Mouse (Mus musculus) CH12.LX (cell line): Measurements from ENCODE around the gene Adat3. TPM values are rescaled to one million over a fixed set of nuclear protein-coding genes. Genes with fewer than 3 reads are reported as not detected.

Source experiments
- DNase-seq: peaks from one replicate; pipeline ENCODE4 v3.0.0-alpha.2; 2013; ENCODE audit errors: extremely low read depth
- H3K27ac ChIP-seq: 2 replicates; pipeline ENCODE4 v1.5.1; 2012; ENCODE audit warnings: low read depth, mild to moderate bottlenecking, control low read depth, moderate library complexity; ENCODE audit not compliant: insufficient read depth
- H3K27me3 ChIP-seq: replicated peaks from 2 replicates; pipeline ENCODE3; 2012; ENCODE audit warnings: inconsistent platforms
- H3K36me3 ChIP-seq, 2 experiments: replicated peaks in 1 of 2; 2 replicates each; pipeline versions ENCODE3 to v1.6.1; 2012; ENCODE audit warnings: inconsistent platforms in 1 of 2, low read length in 1 of 2, mild to moderate bottlenecking in 1 of 2, mixed read lengths in 1 of 2, moderate library complexity in 1 of 2; ENCODE audit not compliant: control insufficient read depth in 1 of 2, insufficient read depth in 1 of 2
- H3K4me1 ChIP-seq, 2 experiments: 2 replicates each; pipeline ENCODE4 v1.6.1; 2012; ENCODE audit warnings: inconsistent platforms in 1 of 2, moderate library complexity in 1 of 2; ENCODE audit not compliant: insufficient read depth in 2 of 2, control insufficient read depth in 1 of 2
- H3K4me2 ChIP-seq: 2 replicates; pipeline ENCODE4 v1.6.1; 2012; ENCODE audit warnings: low read depth, mild to moderate bottlenecking, control low read depth; ENCODE audit not compliant: poor library complexity, insufficient read depth, severe bottlenecking
- H3K4me3 ChIP-seq, 3 experiments: fragments of 150-350 bp in 1 of 3; sonication (generic) in 1 of 3; replicated peaks in 1 of 3; 2 replicates each; pipeline versions ENCODE3 to v1.5.1; 2011 to 2012; ENCODE audit warnings: low read depth in 2 of 3, low read length in 2 of 3, mild to moderate bottlenecking in 2 of 3, moderate library complexity in 2 of 3, control low read depth in 1 of 3, improper control_type of control experiment in 1 of 3, inconsistent platforms in 1 of 3, mixed read lengths in 1 of 3; ENCODE audit not compliant: poor library complexity in 1 of 3
- H3K79me2 ChIP-seq: replicated peaks from 2 replicates; pipeline ENCODE4 v1.6.1; 2012; ENCODE audit warnings: mild to moderate bottlenecking, moderate library complexity; ENCODE audit not compliant: control insufficient read depth, poor library complexity, insufficient read depth, severe bottlenecking; ENCODE audit errors: extremely low read depth
- H3K9ac ChIP-seq: 2 replicates; pipeline ENCODE4 v1.6.1; 2012; ENCODE audit warnings: low read depth, mild to moderate bottlenecking, control low read depth, moderate library complexity; ENCODE audit not compliant: insufficient read depth
- H3K9me3 ChIP-seq: replicated peaks from 2 replicates; pipeline ENCODE3; 2012; ENCODE audit warnings: low read length, inconsistent platforms, mixed read lengths
- CHD1 ChIP-seq: IDR thresholded peaks from 2 replicates; pipeline ENCODE4 v1.6.1; 2012; ENCODE audit warnings: low read depth, low read length, improper control_type of control experiment, inconsistent platforms
- CHD2 ChIP-seq: IDR thresholded peaks from 2 replicates; pipeline ENCODE4 v1.6.1; 2011; ENCODE audit warnings: low read length, improper control_type of control experiment
- CTCF ChIP-seq, 2 experiments: IDR thresholded peaks in 1 of 2; conservative IDR thresholded peaks in 1 of 2; 2 replicates each; pipeline ENCODE4 v1.5.1; 2011 to 2012; ENCODE audit warnings: low read depth in 2 of 2, low read length in 2 of 2, improper control_type of control experiment in 1 of 2, inconsistent platforms in 1 of 2, mild to moderate bottlenecking in 1 of 2, moderate library complexity in 1 of 2
- ELF1 ChIP-seq: IDR thresholded peaks from 2 replicates; pipeline ENCODE4 v1.6.1; 2014; ENCODE audit warnings: low read depth, mild to moderate bottlenecking, inconsistent platforms, low read length, improper control_type of control experiment
- EP300 ChIP-seq: IDR thresholded peaks from 2 replicates; pipeline ENCODE4 v1.6.1; 2011; ENCODE audit warnings: low read length, improper control_type of control experiment
- ETS1 ChIP-seq: conservative IDR thresholded peaks from 2 replicates; pipeline ENCODE4 v1.6.1; 2012; ENCODE audit warnings: low read depth, mild to moderate bottlenecking, inconsistent platforms, low read length, improper control_type of control experiment, moderate library complexity
- HCFC1 ChIP-seq: IDR thresholded peaks from 2 replicates; pipeline ENCODE4 v1.6.1; 2012; ENCODE audit warnings: low read depth, mild to moderate bottlenecking, inconsistent platforms, low read length, improper control_type of control experiment
- JUND ChIP-seq: conservative IDR thresholded peaks from 2 replicates; pipeline ENCODE4 v1.6.1; 2011; ENCODE audit warnings: low read depth, low read length, improper control_type of control experiment
- MAFK ChIP-seq: IDR thresholded peaks from 2 replicates; pipeline ENCODE4 v1.6.1; 2011; ENCODE audit warnings: low read length, improper control_type of control experiment; ENCODE audit not compliant: insufficient replicate concordance
- MAZ ChIP-seq: IDR thresholded peaks from 2 replicates; pipeline ENCODE4 v1.6.1; 2012; ENCODE audit warnings: low read depth, mild to moderate bottlenecking, inconsistent platforms, low read length, improper control_type of control experiment, moderate library complexity
- MYC ChIP-seq: IDR thresholded peaks from 2 replicates; pipeline ENCODE4 v1.6.1; 2011; ENCODE audit warnings: low read depth, mild to moderate bottlenecking, improper control_type of control experiment, low read length
- POLR2AphosphoS2 ChIP-seq: IDR thresholded peaks from 2 replicates; pipeline ENCODE4 v1.6.1; 2011; ENCODE audit warnings: low read depth, low read length, improper control_type of control experiment
- SIN3A ChIP-seq: IDR thresholded peaks from 2 replicates; pipeline ENCODE4 v1.6.1; 2012; ENCODE audit warnings: low read length, improper control_type of control experiment, inconsistent platforms
- UBTF ChIP-seq: IDR thresholded peaks from 2 replicates; pipeline ENCODE4 v1.6.1; 2012; ENCODE audit warnings: low read depth, mild to moderate bottlenecking, inconsistent platforms, low read length, improper control_type of control experiment, moderate library complexity
- USF2 ChIP-seq: conservative IDR thresholded peaks from 2 replicates; pipeline ENCODE4 v1.6.1; 2011; ENCODE audit warnings: low read depth, low read length, improper control_type of control experiment
- ZC3H11A ChIP-seq: IDR thresholded peaks from 2 replicates; pipeline ENCODE4 v1.6.1; 2012; ENCODE audit warnings: low read depth, mild to moderate bottlenecking, inconsistent platforms, low read length, improper control_type of control experiment
- ZKSCAN1 ChIP-seq: IDR thresholded peaks from 2 replicates; pipeline ENCODE4 v1.6.1; 2012; ENCODE audit warnings: low read depth, inconsistent platforms, low read length, improper control_type of control experiment, borderline replicate concordance
- ZMIZ1 ChIP-seq: IDR thresholded peaks from 2 replicates; pipeline ENCODE4 v1.6.1; 2012; ENCODE audit warnings: low read depth, mild to moderate bottlenecking, inconsistent platforms, low read length, improper control_type of control experiment
- ZNF384 ChIP-seq: IDR thresholded peaks from 2 replicates; pipeline ENCODE4 v1.6.1; 2012; ENCODE audit warnings: low read depth, low read length, improper control_type of control experiment, inconsistent platforms
- dilution Hi-C: fragments of 300-500 bp; cut with MboI; formaldehyde crosslinking; loops from 2 replicates; pipeline ENCODE4 v1.14.3; 2020; ENCODE audit warnings: low sequenced_read_pairs; ENCODE audit not compliant: extremely low pct_unique_long_range_greater_than_20kb, extremely low pct_ligation_motif_present
- in situ Hi-C: fragments of 300-500 bp; cut with MboI; formaldehyde crosslinking; loops from 3 replicates; pipeline ENCODE4 v1.14.3; 2019; ENCODE audit warnings: low sequenced_read_pairs, low pct_ligation_motif_present, low pct_unique_long_range_greater_than_20kb, mixed read lengths
- polyA plus RNA-seq: library from polyadenylated mRNA; unstranded; fragments of >175 nt; gene quantifications from 2 replicates; pipeline ENCODE4 v1.2.1, GENCODE M21; 2012; ENCODE audit warnings: low read depth; ENCODE audit not compliant: insufficient read length
- total RNA-seq, 2 experiments: library from RNA; depleted of rRNA; stranded (reverse); fragments of 300-350 nt in 1 of 2; fragments of >200 nt in 1 of 2; gene quantifications; 2 replicates each; pipeline ENCODE4 v1.2.3; 2012 to 2014

Gene Adat3
- total and polyA plus RNA-seq, 3 experiments: 5.0 to 6.7 (median 6.6) TPM

DNA sequence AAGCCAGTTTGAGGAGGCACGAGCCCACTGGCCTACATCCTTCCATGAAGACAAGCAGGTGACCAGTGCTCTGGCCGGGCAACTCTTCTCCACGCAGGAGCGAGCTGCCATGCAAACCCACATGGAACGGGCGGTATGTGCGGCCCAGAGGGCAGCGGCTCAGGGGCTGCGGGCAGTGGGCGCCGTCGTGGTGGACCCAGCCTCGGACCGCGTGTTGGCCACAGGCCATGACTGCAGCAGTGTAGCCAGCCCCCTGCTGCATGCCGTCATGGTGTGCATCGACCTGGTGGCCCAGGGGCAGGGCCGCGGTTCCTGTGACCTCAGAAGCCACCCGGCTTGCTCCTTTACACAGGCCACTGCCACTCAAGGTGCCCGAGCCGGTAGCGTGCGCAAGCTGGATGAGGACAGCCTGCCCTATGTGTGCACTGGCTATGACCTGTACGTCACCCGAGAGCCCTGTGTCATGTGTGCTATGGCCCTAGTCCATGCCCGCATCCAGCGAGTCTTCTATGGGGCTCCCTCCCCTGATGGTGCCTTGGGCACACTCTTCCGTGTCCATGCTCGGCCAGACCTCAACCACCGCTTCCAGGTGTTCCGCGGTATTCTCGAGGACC is 4.2 kb downstream of the Adat3 start:
- Histone ChIP-seq H3K9ac (no peak overlapping the region), H3K36me3 (peaks cover 47 to 73% of the 10 kb centered on the region in 2 experiments), H3K4me1 (peaks cover 27 to 63% of the 10 kb centered on the region in 2 experiments), H3K4me2 (no peak overlapping the region), H3K27me3 (no peaks in the 10 kb centered on the region), H3K4me3 (no peak overlapping the region), H3K79me2 (peaks cover 35% of the 10 kb centered on the region), H3K27ac (no peak overlapping the region), H3K9me3 (no peaks in the 10 kb centered on the region)
- dilution Hi-C loops: no loop called here
- no peak for TF ChIP-seq CTCF (conservative IDR thresholded peaks at IDR 0.05 in 1 of 2, IDR thresholded peaks at IDR 0.05 in 1 of 2; ENCODE audit: low read depth in 2 of 2, low read length in 2 of 2)
- no peak for TF ChIP-seq MYC
- no peak for TF ChIP-seq JUND
- no peak for TF ChIP-seq MAFK
- TF ChIP-seq CHD2: no peak
- no peak for TF ChIP-seq ZMIZ1
- no peak for TF ChIP-seq ZNF384
- no peak for TF ChIP-seq CHD1
- in situ Hi-C loops: no loop called here
- DNase-seq: no peak

DNA sequence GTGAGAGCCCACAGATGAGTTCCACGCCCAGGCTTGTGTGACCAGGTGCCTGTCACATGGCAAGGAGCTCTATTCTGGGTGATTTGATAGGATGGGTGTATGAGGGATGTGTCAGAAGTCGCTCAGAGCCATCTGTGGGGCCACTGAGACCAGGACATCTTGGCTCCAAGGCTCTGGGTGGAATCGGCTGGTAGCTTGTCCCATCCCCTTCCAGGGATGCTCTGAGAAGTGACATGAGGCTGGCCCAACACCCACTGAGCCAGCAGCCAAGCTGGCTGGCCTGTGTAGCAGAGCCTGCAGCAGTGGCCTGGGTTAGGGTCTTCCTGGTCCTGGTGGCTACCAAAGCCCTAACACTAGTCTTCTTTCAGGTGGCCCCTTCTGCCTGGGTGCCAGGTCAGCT is 5.8 kb downstream of the Adat3 start:
- Histone ChIP-seq H3K27me3 (no peaks in the 10 kb centered on the region), H3K9ac (no peak overlapping the region), H3K4me1 (peaks cover 30 to 67% of the 10 kb centered on the region in 2 experiments), H3K27ac (no peak overlapping the region), H3K9me3 (no peaks in the 10 kb centered on the region), H3K79me2 (peaks cover 32% of the 10 kb centered on the region), H3K36me3 (peaks cover 57 to 84% of the 10 kb centered on the region in 2 experiments), H3K4me3 (no peak overlapping the region), H3K4me2 (no peak overlapping the region)
- no peak for DNase-seq
- TF ChIP-seq CHD2 (no peak), ETS1 (no peak), ZC3H11A (no peak), HCFC1 (no peak), ZKSCAN1 (no peak)
- in situ Hi-C loops (no loop called here), dilution Hi-C loops (no loop called here)

DNA sequence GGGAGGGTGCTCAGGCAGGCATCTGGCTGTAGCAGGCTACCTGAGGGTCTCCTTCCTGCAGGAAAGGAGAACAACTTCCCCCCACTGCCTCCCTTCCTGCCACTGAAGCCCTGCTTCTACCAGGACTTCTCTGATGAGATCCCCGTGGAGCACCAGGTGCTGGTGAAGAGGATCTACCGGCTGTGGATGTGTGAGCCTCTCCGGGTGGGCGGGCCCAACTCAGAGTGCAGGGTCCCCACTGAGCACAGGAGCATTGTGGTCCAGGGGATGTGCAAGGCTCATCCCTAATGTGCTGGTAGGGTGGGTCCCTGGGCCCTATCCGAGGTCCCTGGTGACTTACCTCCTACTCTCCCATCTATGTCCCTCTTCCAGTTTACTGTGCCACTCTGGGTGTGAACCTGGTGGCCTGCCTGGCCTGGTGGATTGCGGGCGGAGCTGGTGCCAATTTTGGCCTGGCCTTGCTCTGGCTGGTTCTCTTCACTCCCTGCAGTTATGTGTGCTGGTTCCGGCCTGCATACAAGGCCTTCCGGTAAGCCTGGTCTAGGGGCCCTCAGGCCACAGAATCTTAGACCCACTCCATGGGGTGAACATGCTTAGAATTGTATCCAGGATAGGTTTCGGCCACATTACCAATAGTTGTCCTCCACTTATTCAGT is 6.7 kb downstream of the Adat3 start:
- TF ChIP-seq UBTF (no peak), ZNF384 (no peak), CHD1 (no peak), ELF1 (no peak), MYC (no peak), USF2 (no peak), HCFC1 (no peak), EP300 (no peak), MAZ (no peak), SIN3A (no peak), CHD2 (no peak), POLR2AphosphoS2 (no peak)
- Histone ChIP-seq H3K27me3 (no peaks in the 10 kb centered on the region), H3K36me3 (peaks cover 65 to 90% of the 10 kb centered on the region in 2 experiments), H3K79me2 (peaks cover 22% of the 10 kb centered on the region), H3K4me1 (peaks cover 22 to 67% of the 10 kb centered on the region in 2 experiments), H3K27ac (no peak overlapping the region), H3K9ac (no peak overlapping the region), H3K4me3 (no peak overlapping the region), H3K9me3 (no peaks in the 10 kb centered on the region), H3K4me2 (no peak overlapping the region)
- DNase-seq: no peak
- in situ Hi-C loops: no loop called here
- dilution Hi-C loops: no loop called here
